Mouse (Mus musculus): ENCODE measurements around the gene Apba1. TPM values are rescaled to one million over a fixed set of nuclear protein-coding genes. Genes with fewer than 3 reads are reported as not detected.

Gene Apba1
- polyA plus RNA-seq, 1 experiment from 2014 or later = 13.3 TPM

GRCm38 (mm10) chr19:23920220-23920544 is 161.5 kb downstream of the Apba1 start:
- ATAC-seq = peak; percentile 51
- no peak overlapping the region for H3K4me3 ChIP-seq (ENCODE audit: low read length)
- no peaks in the 10 kb centered on the region for H3K27me3 ChIP-seq (replicated peaks; ENCODE audit: control insufficient read depth, insufficient read depth, low read length)
- 0 out of 2 replicates have a peak, but pooled peaks cover 4% of the 10 kb centered on the region for H3K4me1 ChIP-seq (ENCODE audit: control insufficient read depth, insufficient read depth, low read depth, low read length)
- no peaks in the 10 kb centered on the region for H3K9me3 ChIP-seq (ENCODE audit: control insufficient read depth, low read length)
- H3K36me3 ChIP-seq (ENCODE audit: control insufficient read depth, insufficient read depth, low read length) = peaks cover 8% of the 10 kb centered on the region; the same call in 1 of the 2 replicates
- H3K9ac ChIP-seq (ENCODE audit: low read depth, low read length) = no peak overlapping the region
- WGBS = 38% methylated on average over 8 of the region's 8 CpGs
- no peak overlapping the region for H3K4me2 ChIP-seq (ENCODE audit: low read length)
- H3K27ac ChIP-seq (ENCODE audit: low read depth, low read length) = peak overlapping the region; percentile 40

- Histone ChIP-seq H3K27me3 (replicated peaks; ENCODE audit: control insufficient read depth, insufficient read depth, low read length) (no peaks in the 10 kb centered on the region), H3K9ac (ENCODE audit: low read depth, low read length) (no peak overlapping the region), H3K36me3 (ENCODE audit: control insufficient read depth, insufficient read depth, low read length) (peaks cover 11% of the 10 kb centered on the region), H3K4me2 (ENCODE audit: low read length) (no peak overlapping the region), H3K9me3 (ENCODE audit: control insufficient read depth, low read length) (no peaks in the 10 kb centered on the region), H3K4me1 (ENCODE audit: control insufficient read depth, insufficient read depth, low read depth, low read length) (0 out of 2 replicates have a peak, but pooled peaks cover 4% of the 10 kb centered on the region), H3K4me3 (ENCODE audit: low read length) (no peak overlapping the region), H3K27ac (ENCODE audit: low read depth, low read length) (no peak overlapping the region)
- no peak for ATAC-seq
- WGBS = 94% methylated on average over 9 of the region's 9 CpGs
Observed at GRCm38 (mm10) chr19:23922601-23923000, 163.9 kb downstream of the Apba1 start.

GRCm38 (mm10) chr19:23924057-23924456 is 165.4 kb downstream of the Apba1 start:
- Histone ChIP-seq H3K4me3 (ENCODE audit: low read length) (no peak overlapping the region), H3K27ac (ENCODE audit: low read depth, low read length) (no peak overlapping the region), H3K9me3 (ENCODE audit: control insufficient read depth, low read length) (no peaks in the 10 kb centered on the region), H3K36me3 (ENCODE audit: control insufficient read depth, insufficient read depth, low read length) (peaks cover 9% of the 10 kb centered on the region), H3K4me2 (ENCODE audit: low read length) (no peak overlapping the region), H3K27me3 (replicated peaks; ENCODE audit: control insufficient read depth, insufficient read depth, low read length) (no peaks in the 10 kb centered on the region), H3K4me1 (ENCODE audit: control insufficient read depth, insufficient read depth, low read depth, low read length) (no peaks in the 10 kb centered on the region), H3K9ac (ENCODE audit: low read depth, low read length) (no peak overlapping the region)
- ATAC-seq = no peak
- WGBS = 67% methylated on average over 6 of the region's 6 CpGs

GRCm38 (mm10) chr19:23924791-23925190 is 166.1 kb downstream of the Apba1 start:
- H3K36me3 ChIP-seq (ENCODE audit: control insufficient read depth, insufficient read depth, low read length) = peaks cover 9% of the 10 kb centered on the region
- no peak overlapping the region for H3K27ac ChIP-seq (ENCODE audit: low read depth, low read length)
- no peak overlapping the region for H3K4me2 ChIP-seq (ENCODE audit: low read length)
- no peaks in the 10 kb centered on the region for H3K4me1 ChIP-seq (ENCODE audit: control insufficient read depth, insufficient read depth, low read depth, low read length)
- no peak for ATAC-seq
- no peaks in the 10 kb centered on the region for H3K9me3 ChIP-seq (ENCODE audit: control insufficient read depth, low read length)
- 64% methylated on average over 9 of the region's 9 CpGs for WGBS
- no peaks in the 10 kb centered on the region for H3K27me3 ChIP-seq (replicated peaks; ENCODE audit: control insufficient read depth, insufficient read depth, low read length)
- H3K9ac ChIP-seq (ENCODE audit: low read depth, low read length) = no peak overlapping the region
- no peak overlapping the region for H3K4me3 ChIP-seq (ENCODE audit: low read length)

- no peak for ATAC-seq
- Histone ChIP-seq H3K27ac (ENCODE audit: low read depth, low read length) (no peak overlapping the region), H3K4me3 (ENCODE audit: low read length) (no peak overlapping the region), H3K9me3 (ENCODE audit: control insufficient read depth, low read length) (no peaks in the 10 kb centered on the region), H3K36me3 (ENCODE audit: control insufficient read depth, insufficient read depth, low read length) (peaks cover 9% of the 10 kb centered on the region), H3K9ac (ENCODE audit: low read depth, low read length) (no peak overlapping the region), H3K27me3 (replicated peaks; ENCODE audit: control insufficient read depth, insufficient read depth, low read length) (no peaks in the 10 kb centered on the region), H3K4me2 (ENCODE audit: low read length) (no peak overlapping the region), H3K4me1 (ENCODE audit: control insufficient read depth, insufficient read depth, low read depth, low read length) (no peaks in the 10 kb centered on the region)
- WGBS = 90% methylated on average over 5 of the region's 5 CpGs
Observed at GRCm38 (mm10) chr19:23925541-23925940, 166.9 kb downstream of the Apba1 start.

- no peak overlapping the region for H3K4me2 ChIP-seq (ENCODE audit: low read length)
- H3K9me3 ChIP-seq (ENCODE audit: control insufficient read depth, low read length) = no peaks in the 10 kb centered on the region
- no peak overlapping the region for H3K27ac ChIP-seq (ENCODE audit: low read depth, low read length)
- no peaks in the 10 kb centered on the region for H3K4me1 ChIP-seq (ENCODE audit: control insufficient read depth, insufficient read depth, low read depth, low read length)
- no peak overlapping the region for H3K4me3 ChIP-seq (ENCODE audit: low read length)
- H3K27me3 ChIP-seq (replicated peaks; ENCODE audit: control insufficient read depth, insufficient read depth, low read length) = no peaks in the 10 kb centered on the region
- no peak overlapping the region for H3K9ac ChIP-seq (ENCODE audit: low read depth, low read length)
- WGBS = 89% methylated on average over 5 of the region's 5 CpGs
- H3K36me3 ChIP-seq (ENCODE audit: control insufficient read depth, insufficient read depth, low read length) = peaks cover 16% of the 10 kb centered on the region
- no peak for ATAC-seq
Observed at GRCm38 (mm10) chr19:23930826-23931225, 172.1 kb downstream of the Apba1 start.

GRCm38 (mm10) chr19:23941422-23941949 is 182.8 kb downstream of the Apba1 start:
- H3K27me3 ChIP-seq (replicated peaks; ENCODE audit: control insufficient read depth, insufficient read depth, low read length) = no peaks in the 10 kb centered on the region
- WGBS = 56% methylated on average over 12 of the region's 12 CpGs
- ATAC-seq = no peak
- H3K4me1 ChIP-seq (ENCODE audit: control insufficient read depth, insufficient read depth, low read depth, low read length) = no peaks in the 10 kb centered on the region
- no peak overlapping the region for H3K9ac ChIP-seq (ENCODE audit: low read depth, low read length)
- no peaks in the 10 kb centered on the region for H3K9me3 ChIP-seq (ENCODE audit: control insufficient read depth, low read length)
- H3K27ac ChIP-seq (ENCODE audit: low read depth, low read length) = no peak overlapping the region
- H3K4me2 ChIP-seq (ENCODE audit: low read length) = no peak overlapping the region
- no peak overlapping the region for H3K4me3 ChIP-seq (ENCODE audit: low read length)
- peaks cover 44% of the 10 kb centered on the region for H3K36me3 ChIP-seq (ENCODE audit: control insufficient read depth, insufficient read depth, low read length)

GRCm38 (mm10) chr19:23942886-23943285 is 184.2 kb downstream of the Apba1 start:
- no peak overlapping the region for H3K4me2 ChIP-seq (ENCODE audit: low read length)
- peaks cover 39% of the 10 kb centered on the region for H3K36me3 ChIP-seq (ENCODE audit: control insufficient read depth, insufficient read depth, low read length)
- H3K4me1 ChIP-seq (ENCODE audit: control insufficient read depth, insufficient read depth, low read depth, low read length) = no peaks in the 10 kb centered on the region
- H3K27ac ChIP-seq (ENCODE audit: low read depth, low read length) = no peak overlapping the region
- no peaks in the 10 kb centered on the region for H3K9me3 ChIP-seq (ENCODE audit: control insufficient read depth, low read length)
- no peak overlapping the region for H3K4me3 ChIP-seq (ENCODE audit: low read length)
- H3K9ac ChIP-seq (ENCODE audit: low read depth, low read length) = no peak overlapping the region
- 86% methylated on average over 7 of the region's 7 CpGs for WGBS
- H3K27me3 ChIP-seq (replicated peaks; ENCODE audit: control insufficient read depth, insufficient read depth, low read length) = no peaks in the 10 kb centered on the region
- ATAC-seq = no peak

GRCm38 (mm10) chr19:23946026-23946685 is 187.5 kb downstream of the Apba1 start:
- WGBS = 87% methylated on average over 6 of the region's 6 CpGs
- no peaks in the 10 kb centered on the region for H3K9me3 ChIP-seq (ENCODE audit: control insufficient read depth, low read length)
- no peak overlapping the region for H3K4me3 ChIP-seq (ENCODE audit: low read length)
- H3K4me2 ChIP-seq (ENCODE audit: low read length) = no peak overlapping the region
- peaks cover 28% of the 10 kb centered on the region for H3K36me3 ChIP-seq (ENCODE audit: control insufficient read depth, insufficient read depth, low read length)
- no peak for ATAC-seq
- no peak overlapping the region for H3K27ac ChIP-seq (ENCODE audit: low read depth, low read length)
- H3K27me3 ChIP-seq (replicated peaks; ENCODE audit: control insufficient read depth, insufficient read depth, low read length) = no peaks in the 10 kb centered on the region
- H3K4me1 ChIP-seq (ENCODE audit: control insufficient read depth, insufficient read depth, low read depth, low read length) = no peaks in the 10 kb centered on the region; the same call in 1 of the 2 replicates
- no peak overlapping the region for H3K9ac ChIP-seq (ENCODE audit: low read depth, low read length)

All from hindbrain, embryonic 16.5 days (tissue).